Mouse (Mus musculus): ENCODE data around the gene Cd93. TPM values are rescaled to one million over a fixed set of nuclear protein-coding genes. Genes with fewer than 3 reads are reported as not detected.

Gene Cd93
- total RNA-seq, 2 experiments from 2014 or later: 12.6 to 16.5 TPM

- no peak for DNase-seq
- Histone ChIP-seq H3K4me3 (no peak overlapping the region), H3K27ac (no peak overlapping the region)
- intact Hi-C loops (cut with DNase I): no loop called here
- no peak for TF ChIP-seq CTCF (IDR thresholded peaks at IDR 0.05)
Measured at GRCm38 (mm10) chr2:148455341-148455740, 12.0 kb upstream of the Cd93 start.

DNA sequence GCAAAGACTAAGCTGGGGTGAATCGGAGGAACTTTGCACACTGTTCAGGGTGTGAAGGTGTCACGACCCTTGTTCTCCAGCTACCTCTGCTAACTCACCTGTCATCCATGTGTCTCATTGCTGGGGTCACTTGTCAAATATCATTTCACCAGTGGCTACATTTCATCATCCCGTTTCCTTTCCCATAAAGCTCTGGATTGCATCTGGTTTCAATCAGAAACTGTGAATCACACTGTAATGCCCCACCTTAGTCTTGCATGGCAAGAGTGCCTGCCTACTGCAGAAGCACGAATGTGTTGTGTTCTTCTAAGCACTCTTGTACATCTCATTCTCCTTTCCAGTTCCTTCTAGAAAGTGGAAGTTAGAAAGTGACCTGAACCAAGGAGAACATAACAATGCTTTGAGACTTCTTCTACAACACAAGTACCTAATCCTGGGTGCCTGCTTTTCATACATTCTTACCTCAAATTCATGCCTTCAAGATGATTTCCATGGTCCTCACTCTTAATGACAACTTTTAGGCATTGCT lies 10.7 kb upstream of the Cd93 start:
- intact Hi-C loops (cut with DNase I): loop anchor here (5.0 kb wide), 1 partner anchor 48 kb away; no protein-coding TSS in a partner anchor
- no peak overlapping the region for H3K4me3 ChIP-seq
- H3K27ac ChIP-seq: peak overlapping the region; percentile 74; the same call in 1 of the 2 replicates
- no peak for TF ChIP-seq CTCF (IDR thresholded peaks at IDR 0.05)
- no peak for DNase-seq

DNA sequence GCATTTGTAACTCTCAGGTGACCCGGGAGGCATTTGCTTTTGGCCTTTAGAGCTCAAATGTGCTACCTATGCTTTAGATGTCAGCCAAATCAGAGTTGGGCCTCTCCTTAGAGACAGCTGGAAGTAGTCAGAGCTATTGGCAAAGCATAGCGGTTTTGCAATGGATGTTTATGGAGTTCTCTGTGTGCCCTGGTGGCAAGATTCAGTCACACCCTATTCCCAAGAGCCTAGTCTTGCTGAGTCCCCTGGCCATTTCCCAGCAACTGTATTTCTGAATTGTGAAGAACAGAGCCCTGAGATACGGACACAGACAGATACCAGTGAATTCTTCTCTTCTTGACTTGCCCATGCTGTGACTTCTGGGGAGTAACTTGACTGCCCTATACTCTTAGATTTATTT lies 9.7 kb upstream of the Cd93 start:
- no peak overlapping the region for H3K4me3 ChIP-seq
- TF ChIP-seq CTCF (IDR thresholded peaks at IDR 0.05): peak; percentile 25; the same call in 1 of the 2 replicates
- H3K27ac ChIP-seq: peak overlapping the region; percentile 74
- intact Hi-C loops (cut with DNase I): loop anchor here (5.0 kb wide), 1 partner anchor 49 kb away; no protein-coding TSS in a partner anchor
- DNase-seq: peak; percentile 68

- Histone ChIP-seq H3K27ac (peak overlapping the region; percentile 74), H3K4me3 (no peak overlapping the region)
- intact Hi-C loops (cut with DNase I): loop anchor here (5.0 kb wide), 1 partner anchor 51 kb away; no protein-coding TSS in a partner anchor
- no peak for DNase-seq
- no peak for TF ChIP-seq CTCF (IDR thresholded peaks at IDR 0.05)
Measured at GRCm38 (mm10) chr2:148451498-148451897, 8.1 kb upstream of the Cd93 start.

- peak overlapping the region; percentile 74 for H3K27ac ChIP-seq
- TF ChIP-seq CTCF (IDR thresholded peaks at IDR 0.05): no peak
- intact Hi-C loops (cut with DNase I): loop anchor here (5.0 kb wide), 1 partner anchor 52 kb away; no protein-coding TSS in a partner anchor
- no peak overlapping the region for H3K4me3 ChIP-seq
- DNase-seq: no peak
Measured at GRCm38 (mm10) chr2:148450616-148451015, 7.3 kb upstream of the Cd93 start.

GRCm38 (mm10) chr2:148449659-148450058 lies 6.3 kb upstream of the Cd93 start:
- intact Hi-C loops (cut with DNase I): loop anchor here (2.0 to 5.0 kb wide), 2 partner anchors 23 to 53 kb away; no protein-coding TSS in a partner anchor
- H3K4me3 ChIP-seq: no peak overlapping the region
- H3K27ac ChIP-seq: peak overlapping the region; percentile 13; the same call in 1 of the 2 replicates
- no peak for TF ChIP-seq CTCF (IDR thresholded peaks at IDR 0.05)
- DNase-seq: no peak

DNA sequence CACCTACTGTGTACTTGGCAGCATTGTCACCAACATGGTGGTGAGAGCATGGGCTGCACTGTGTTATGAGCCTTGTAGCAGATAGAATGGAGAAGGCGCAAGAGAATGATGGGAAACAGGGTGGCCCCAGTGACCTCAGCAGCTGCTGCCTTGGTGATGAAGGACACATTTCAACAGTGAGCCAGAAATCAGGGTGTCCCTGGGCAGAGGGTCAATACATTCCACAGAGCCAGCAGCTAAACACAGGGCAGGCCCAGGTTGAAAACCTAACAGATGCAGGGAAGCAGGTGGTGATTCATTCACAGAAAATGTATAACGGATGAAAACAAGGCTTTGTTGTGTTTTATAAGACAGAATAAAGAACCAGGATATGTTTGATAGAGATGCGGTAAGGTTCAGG lies 3.1 kb upstream of the Cd93 start:
- TF ChIP-seq CTCF (IDR thresholded peaks at IDR 0.05): no peak
- DNase-seq: no peak
- intact Hi-C loops (cut with DNase I): no loop called here
- no peak overlapping the region for H3K27ac ChIP-seq
- H3K4me3 ChIP-seq: no peak overlapping the region

DNA sequence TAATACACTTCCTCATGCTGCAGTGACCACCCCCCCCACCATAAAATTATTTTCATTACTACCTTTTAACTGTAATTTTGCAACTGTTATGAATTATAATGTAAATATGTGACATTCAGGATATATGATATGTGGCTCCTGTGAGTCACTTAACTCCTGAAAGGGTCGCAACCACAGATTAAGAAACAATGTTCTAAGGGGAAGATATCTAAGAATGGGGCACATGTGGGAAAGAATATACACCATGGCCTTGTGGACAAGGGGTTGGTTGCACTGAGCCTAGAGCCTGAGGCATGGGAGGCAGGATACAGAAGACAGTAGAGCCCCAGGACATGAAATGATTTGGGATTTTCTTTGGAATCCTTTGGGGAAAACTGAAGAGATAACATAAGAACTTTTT lies 2.3 kb upstream of the Cd93 start:
- DNase-seq: no peak
- TF ChIP-seq CTCF (IDR thresholded peaks at IDR 0.05): no peak
- intact Hi-C loops (cut with DNase I): no loop called here

GRCm38 (mm10) chr2:148444472-148444871 lies 1.1 kb upstream of the Cd93 start:
- no peak for TF ChIP-seq CTCF (IDR thresholded peaks at IDR 0.05)
- intact Hi-C loops (cut with DNase I): no loop called here
- no peak overlapping the region for H3K4me3 ChIP-seq
- H3K27ac ChIP-seq: peak overlapping the region; percentile 92
- DNase-seq: no peak

More for the DNA sequence above, 2.3 kb upstream of the Cd93 start:
- no peak overlapping the region for H3K4me3 ChIP-seq
- H3K27ac ChIP-seq: no peak overlapping the region

GRCm38 (mm10) chr2:148442710-148443109 lies 653 bp downstream of the Cd93 start:
- intact Hi-C loops (cut with DNase I): no loop called here
- Histone ChIP-seq H3K4me3 (peak overlapping the region; percentile 70), H3K27ac (peak overlapping the region; percentile 92)
- no peak for TF ChIP-seq CTCF (IDR thresholded peaks at IDR 0.05)
- DNase-seq: no peak

DNA sequence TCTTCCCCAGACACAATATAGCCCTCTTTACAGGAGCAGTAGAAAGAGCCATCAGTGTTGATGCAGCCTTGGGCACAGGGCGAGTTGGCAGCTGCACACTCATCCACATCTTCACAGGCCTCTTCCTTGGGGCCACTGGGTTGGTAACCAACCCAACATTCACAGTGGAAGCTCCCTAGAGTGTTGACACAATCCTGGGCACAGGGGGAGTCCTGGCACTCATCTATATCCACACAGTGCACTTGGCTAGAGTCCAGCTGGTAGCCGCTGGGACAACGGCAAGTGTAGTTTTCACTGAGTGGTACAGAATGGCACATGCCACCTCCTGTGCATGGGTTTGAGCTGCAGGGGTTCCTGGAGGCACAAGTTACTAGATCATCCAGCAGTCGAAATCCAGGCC lies 1.2 kb downstream of the Cd93 start:
- TF ChIP-seq CTCF (IDR thresholded peaks at IDR 0.05): no peak
- Histone ChIP-seq H3K27ac (peak overlapping the region; percentile 92), H3K4me3 (peak overlapping the region; percentile 70)
- intact Hi-C loops (cut with DNase I): no loop called here
- peak; percentile 23 for DNase-seq

- Histone ChIP-seq H3K27ac (peak overlapping the region; percentile 92), H3K4me3 (peak overlapping the region; percentile 70)
- no peak for TF ChIP-seq CTCF (IDR thresholded peaks at IDR 0.05)
- no peak for DNase-seq
- intact Hi-C loops (cut with DNase I): no loop called here
Measured at GRCm38 (mm10) chr2:148441421-148441820, 1.9 kb downstream of the Cd93 start.

- no peak for DNase-seq
- peak overlapping the region; percentile 92 for H3K27ac ChIP-seq
- intact Hi-C loops (cut with DNase I): no loop called here
- H3K4me3 ChIP-seq: peak overlapping the region; percentile 70
- no peak for TF ChIP-seq CTCF (IDR thresholded peaks at IDR 0.05)
Measured at GRCm38 (mm10) chr2:148439691-148440276, 3.6 kb downstream of the Cd93 start.

DNA sequence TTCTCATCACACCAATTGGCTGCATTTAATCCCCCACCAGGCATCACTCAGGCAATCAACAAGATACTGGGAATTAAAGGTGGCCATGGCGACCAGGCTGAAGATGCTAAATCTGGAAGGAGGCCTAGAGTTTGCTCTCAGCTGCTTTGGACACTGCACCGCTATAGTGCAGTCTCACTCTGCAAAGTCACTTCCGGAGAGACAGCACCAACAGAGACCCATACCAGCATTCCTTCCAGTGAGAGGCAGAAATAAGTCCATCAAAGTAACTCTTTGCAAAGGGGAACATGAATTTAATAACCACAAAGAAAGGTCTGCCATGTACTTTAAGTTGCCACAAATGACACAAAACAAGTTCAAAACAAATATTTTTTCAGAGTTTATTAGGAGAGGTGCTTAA lies 7.1 kb downstream of the Cd93 start:
- H3K4me3 ChIP-seq: peak overlapping the region; percentile 70

More for the DNA sequence above, 7.1 kb downstream of the Cd93 start:
- peak overlapping the region; percentile 50 for H3K27ac ChIP-seq
- no peak for DNase-seq
- intact Hi-C loops (cut with DNase I): no loop called here
- no peak for TF ChIP-seq CTCF (IDR thresholded peaks at IDR 0.05)

Measured in gastrocnemius, adult 2 months (tissue).